Mouse (Mus musculus): Measurements from ENCODE around the gene Prkci. TPM values are rescaled to one million over a fixed set of nuclear protein-coding genes. Genes with fewer than 3 reads are reported as not detected.

Gene Prkci
- polyA plus RNA-seq, 1 experiment, result 10.8 TPM

- Histone ChIP-seq H3K36me3 (ENCODE audit: control insufficient read depth, insufficient read depth) (peaks cover 77% of the 10 kb centered on the region), H3K4me3 (no peak overlapping the region), H3K27me3 (ENCODE audit: control insufficient read depth, insufficient read depth, insufficient read length) (no peaks in the 10 kb centered on the region), H3K4me2 (ENCODE audit: low read depth) (no peak overlapping the region), H3ac (ENCODE audit: control insufficient read depth, insufficient read length) (no peak overlapping the region), H3K79me2 (ENCODE audit: control insufficient read depth, insufficient read depth) (peaks cover 9% of the 10 kb centered on the region)
- TF ChIP-seq TCF12 (IDR thresholded peaks at IDR 0.05; ENCODE audit: insufficient read depth, poor library complexity, severe bottlenecking) (no peak), REST (IDR thresholded peaks at IDR 0.05; ENCODE audit: insufficient read depth, insufficient read length) (no peak)
Observed at GRCm38 (mm10) chr3:30959868-30960831, 35.4 kb upstream of the Prkci start.

GRCm38 (mm10) chr3:30963100-30963499 is 32.4 kb upstream of the Prkci start:
- Histone ChIP-seq H3K27me3 (ENCODE audit: control insufficient read depth, insufficient read depth, insufficient read length) (no peaks in the 10 kb centered on the region), H3ac (ENCODE audit: control insufficient read depth, insufficient read length) (no peak overlapping the region), H3K4me2 (ENCODE audit: low read depth) (no peak overlapping the region), H3K36me3 (ENCODE audit: control insufficient read depth, insufficient read depth) (peaks cover 64% of the 10 kb centered on the region), H3K4me3 (no peak overlapping the region), H3K79me2 (ENCODE audit: control insufficient read depth, insufficient read depth) (peaks cover 37% of the 10 kb centered on the region)
- no peak for TF ChIP-seq USF1 (IDR thresholded peaks at IDR 0.05; ENCODE audit: low read depth)
- no peak for TF ChIP-seq MAX (IDR thresholded peaks at IDR 0.05; ENCODE audit: low read depth)
- no peak for TF ChIP-seq E2F4 (IDR thresholded peaks at IDR 0.05; ENCODE audit: insufficient read depth)
- no peak for TF ChIP-seq TCF3 (IDR thresholded peaks at IDR 0.05; ENCODE audit: insufficient read length, low read depth)
- TF ChIP-seq TCF12 (IDR thresholded peaks at IDR 0.05; ENCODE audit: insufficient read depth, poor library complexity, severe bottlenecking), result no peak
- TF ChIP-seq CEBPB (IDR thresholded peaks at IDR 0.05; ENCODE audit: insufficient read depth, poor library complexity, severe bottlenecking), result no peak
- TF ChIP-seq POLR2A (IDR thresholded peaks at IDR 0.05; ENCODE audit: insufficient read length, low read depth), result no peak
- no peak for TF ChIP-seq MYOG (IDR thresholded peaks at IDR 0.05; ENCODE audit: control insufficient read depth in 1 of 3, insufficient read depth in 1 of 3, insufficient read length in 2 of 3, low read depth in 2 of 3)
- TF ChIP-seq REST (IDR thresholded peaks at IDR 0.05; ENCODE audit: insufficient read depth, insufficient read length), result no peak
- no peak for TF ChIP-seq MYOD1 (IDR thresholded peaks at IDR 0.05; ENCODE audit: control insufficient read depth in 1 of 3, insufficient read length in 2 of 3, low read depth in 2 of 3)
- no peak for TF ChIP-seq POLR2AphosphoS2 (IDR thresholded peaks at IDR 0.05; ENCODE audit: insufficient read length, low read depth)
- TF ChIP-seq SRF (IDR thresholded peaks at IDR 0.05; ENCODE audit: control insufficient read depth, insufficient read length, low read depth), result no peak

- TF ChIP-seq MYOG (IDR thresholded peaks at IDR 0.05; ENCODE audit: control insufficient read depth in 1 of 3, insufficient read depth in 1 of 3, insufficient read length in 2 of 3, low read depth in 2 of 3) (no peak), MYOD1 (IDR thresholded peaks at IDR 0.05; ENCODE audit: control insufficient read depth in 1 of 3, insufficient read length in 2 of 3, low read depth in 2 of 3) (no peak), MAX (IDR thresholded peaks at IDR 0.05; ENCODE audit: low read depth) (no peak), TCF12 (IDR thresholded peaks at IDR 0.05; ENCODE audit: insufficient read depth, poor library complexity, severe bottlenecking) (no peak)
Observed at GRCm38 (mm10) chr3:30964216-30964615, 31.3 kb upstream of the Prkci start.

GRCm38 (mm10) chr3:30965644-30966043 is 29.9 kb upstream of the Prkci start:
- H3K4me3 ChIP-seq, result no peak overlapping the region
- no peak overlapping the region for H3ac ChIP-seq (ENCODE audit: control insufficient read depth, insufficient read length)
- peaks cover 42% of the 10 kb centered on the region for H3K79me2 ChIP-seq (ENCODE audit: control insufficient read depth, insufficient read depth)
- no peak overlapping the region for H3K4me2 ChIP-seq (ENCODE audit: low read depth)
- TF ChIP-seq SRF (IDR thresholded peaks at IDR 0.05; ENCODE audit: control insufficient read depth, insufficient read length, low read depth), result no peak
- TF ChIP-seq TCF3 (IDR thresholded peaks at IDR 0.05; ENCODE audit: insufficient read length, low read depth), result no peak
- TF ChIP-seq MAX (IDR thresholded peaks at IDR 0.05; ENCODE audit: low read depth), result no peak
- TF ChIP-seq CEBPB (IDR thresholded peaks at IDR 0.05; ENCODE audit: insufficient read depth, poor library complexity, severe bottlenecking), result no peak
- no peaks in the 10 kb centered on the region for H3K27me3 ChIP-seq (ENCODE audit: control insufficient read depth, insufficient read depth, insufficient read length)
- peaks cover 41% of the 10 kb centered on the region for H3K36me3 ChIP-seq (ENCODE audit: control insufficient read depth, insufficient read depth)

More at GRCm38 (mm10) chr3:30964216-30964615, 31.3 kb upstream of the Prkci start:
- H3K79me2 ChIP-seq (ENCODE audit: control insufficient read depth, insufficient read depth), result peaks cover 42% of the 10 kb centered on the region
- H3ac ChIP-seq (ENCODE audit: control insufficient read depth, insufficient read length), result no peak overlapping the region
- no peak overlapping the region for H3K4me3 ChIP-seq
- H3K4me2 ChIP-seq (ENCODE audit: low read depth), result no peak overlapping the region
- no peaks in the 10 kb centered on the region for H3K27me3 ChIP-seq (ENCODE audit: control insufficient read depth, insufficient read depth, insufficient read length)
- H3K36me3 ChIP-seq (ENCODE audit: control insufficient read depth, insufficient read depth), result peaks cover 53% of the 10 kb centered on the region

GRCm38 (mm10) chr3:30968531-30969092 is 26.9 kb upstream of the Prkci start:
- peaks cover 35% of the 10 kb centered on the region for H3K79me2 ChIP-seq (ENCODE audit: control insufficient read depth, insufficient read depth)
- H3K4me2 ChIP-seq (ENCODE audit: low read depth), result peak overlapping the region; percentile 98
- peak overlapping the region; percentile 53 for H3K4me3 ChIP-seq
- peak overlapping the region; percentile 83 for H3ac ChIP-seq (ENCODE audit: control insufficient read depth, insufficient read length)
- no peaks in the 10 kb centered on the region for H3K27me3 ChIP-seq (ENCODE audit: control insufficient read depth, insufficient read depth, insufficient read length)
- peaks cover 19% of the 10 kb centered on the region for H3K36me3 ChIP-seq (ENCODE audit: control insufficient read depth, insufficient read depth)
- TF ChIP-seq SRF (IDR thresholded peaks at IDR 0.05; ENCODE audit: control insufficient read depth, insufficient read length, low read depth), result no peak
- no peak for TF ChIP-seq TCF3 (IDR thresholded peaks at IDR 0.05; ENCODE audit: insufficient read length, low read depth)
- TF ChIP-seq MAX (IDR thresholded peaks at IDR 0.05; ENCODE audit: low read depth), result no peak
- no peak for TF ChIP-seq E2F4 (IDR thresholded peaks at IDR 0.05; ENCODE audit: insufficient read depth)
- no peak for TF ChIP-seq TCF12 (IDR thresholded peaks at IDR 0.05; ENCODE audit: insufficient read depth, poor library complexity, severe bottlenecking)
- TF ChIP-seq MYOD1 (IDR thresholded peaks at IDR 0.05; ENCODE audit: control insufficient read depth in 1 of 3, insufficient read length in 2 of 3, low read depth in 2 of 3), result no peak
